Mouse (Mus musculus): ENCODE measurements around the gene Plet1. TPM values are rescaled to one million over a fixed set of nuclear protein-coding genes. Genes with fewer than 3 reads are reported as not detected.
A peak's percentile ranks its signal among the peaks of the same experiment; 100 is the strongest.

Plet1 gene
- polyA plus RNA-seq, 1 experiment from 2014 or later, result not detected

DNA sequence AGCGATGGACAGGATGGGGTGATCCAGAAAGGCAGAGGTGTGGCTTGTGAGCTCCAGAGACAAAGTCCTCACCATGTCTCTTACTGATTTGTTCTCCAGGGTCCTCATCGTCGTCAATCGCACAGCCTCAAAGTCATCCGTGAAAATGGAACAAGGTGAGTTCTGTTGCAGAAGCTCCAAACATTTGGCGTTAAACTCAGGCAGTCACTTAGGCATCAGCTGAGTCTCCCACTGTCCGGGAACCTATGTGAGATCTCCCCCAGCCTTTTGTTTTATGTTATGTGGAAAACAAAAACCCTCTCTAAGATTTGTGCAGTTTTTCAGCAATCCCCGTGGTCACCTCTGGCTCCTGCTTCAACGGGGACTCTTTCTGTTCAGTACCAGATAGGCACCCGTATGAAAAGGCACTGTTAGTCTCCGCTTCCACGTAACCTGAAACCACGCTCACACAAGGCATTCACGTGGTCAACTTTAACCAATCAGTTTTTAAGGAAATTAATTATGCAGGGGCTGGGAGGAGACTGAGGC lies 6.7 kb downstream of the Plet1 start:
- 40% methylated on average over 14 of the region's 14 CpGs for WGBS (ENCODE audit: missing documents)
- Histone ChIP-seq H3K27ac (no peak overlapping the region), H3K4me3 (ENCODE audit: inconsistent target) (no peak overlapping the region; the same call in 1 of the 2 replicates), H3K36me3 (ENCODE audit: inconsistent target) (no peaks in the 10 kb centered on the region), H3K79me2 (ENCODE audit: inconsistent target) (no peaks in the 10 kb centered on the region)

GRCm38 (mm10) chr9:50502949-50503348 lies 8.6 kb downstream of the Plet1 start:
- 31% methylated on average over 3 of the region's 3 CpGs for WGBS (ENCODE audit: missing documents)
- H3K36me3 ChIP-seq (ENCODE audit: inconsistent target), result no peaks in the 10 kb centered on the region
- H3K4me3 ChIP-seq (ENCODE audit: inconsistent target), result no peak overlapping the region
- no peaks in the 10 kb centered on the region for H3K79me2 ChIP-seq (ENCODE audit: inconsistent target)
- H3K27ac ChIP-seq, result no peak overlapping the region

- Histone ChIP-seq H3K79me2 (ENCODE audit: inconsistent target) (no peaks in the 10 kb centered on the region), H3K4me3 (ENCODE audit: inconsistent target) (no peak overlapping the region), H3K36me3 (ENCODE audit: inconsistent target) (no peaks in the 10 kb centered on the region), H3K27ac (no peak overlapping the region)
- WGBS (ENCODE audit: missing documents), result 91% methylated on average over 6 of the region's 6 CpGs
Observed at GRCm38 (mm10) chr9:50505405-50505804, 11.1 kb downstream of the Plet1 start.

DNA sequence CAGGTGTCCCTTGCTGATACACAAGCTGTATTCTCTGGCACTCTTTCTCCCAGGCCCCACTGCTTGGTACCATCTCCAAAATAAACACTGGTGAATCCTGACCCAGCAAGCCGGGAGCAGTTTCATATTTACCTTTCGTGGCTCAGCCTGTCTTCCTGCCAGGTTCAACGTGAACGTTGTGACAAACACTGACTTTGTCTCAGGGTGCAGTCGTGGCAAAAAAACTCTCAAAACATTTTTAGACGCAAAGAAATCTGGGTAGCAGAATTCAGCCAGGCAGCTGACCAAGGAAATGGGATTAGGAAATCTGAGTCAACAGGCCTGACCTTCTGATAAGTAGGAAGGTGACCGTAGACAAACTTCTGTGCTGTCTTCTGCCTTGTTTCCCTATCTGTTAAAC lies 13.2 kb downstream of the Plet1 start:
- Histone ChIP-seq H3K27ac (no peak overlapping the region), H3K4me3 (ENCODE audit: inconsistent target) (no peak overlapping the region), H3K36me3 (ENCODE audit: inconsistent target) (no peaks in the 10 kb centered on the region), H3K79me2 (ENCODE audit: inconsistent target) (no peaks in the 10 kb centered on the region)
- 76% methylated on average over 7 of the region's 7 CpGs for WGBS (ENCODE audit: missing documents)

DNA sequence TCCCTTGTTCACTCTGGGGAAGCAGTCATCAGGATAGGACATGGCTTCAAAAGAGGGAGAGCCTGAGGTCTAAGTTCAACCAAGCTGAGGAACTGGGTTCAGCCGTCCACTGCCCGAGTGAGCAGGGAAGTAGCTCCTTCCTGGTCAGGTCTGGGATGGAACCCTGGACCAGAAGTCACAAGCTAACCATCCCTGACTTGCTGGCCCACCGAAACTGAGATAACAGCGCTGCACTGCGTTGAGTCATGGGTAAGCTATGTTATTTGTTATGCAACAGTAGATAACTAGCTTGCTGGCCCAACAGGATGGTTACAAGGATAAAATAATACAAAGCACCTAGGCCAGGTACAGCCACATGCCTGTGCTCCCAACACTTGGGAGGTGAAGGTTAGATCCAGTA lies 21.1 kb downstream of the Plet1 start:
- H3K79me2 ChIP-seq (ENCODE audit: inconsistent target), result no peaks in the 10 kb centered on the region
- H3K27ac ChIP-seq, result no peak overlapping the region
- WGBS (ENCODE audit: missing documents), result 84% methylated on average over 5 of the region's 5 CpGs
- H3K36me3 ChIP-seq (ENCODE audit: inconsistent target), result no peaks in the 10 kb centered on the region
- no peak overlapping the region for H3K4me3 ChIP-seq (ENCODE audit: inconsistent target)

- no peaks in the 10 kb centered on the region for H3K79me2 ChIP-seq (ENCODE audit: inconsistent target)
- H3K27ac ChIP-seq, result no peak overlapping the region
- WGBS (ENCODE audit: missing documents), result 88% methylated on average over 2 of the region's 2 CpGs
Observed at GRCm38 (mm10) chr9:50518781-50519180, 24.5 kb downstream of the Plet1 start.

DNA sequence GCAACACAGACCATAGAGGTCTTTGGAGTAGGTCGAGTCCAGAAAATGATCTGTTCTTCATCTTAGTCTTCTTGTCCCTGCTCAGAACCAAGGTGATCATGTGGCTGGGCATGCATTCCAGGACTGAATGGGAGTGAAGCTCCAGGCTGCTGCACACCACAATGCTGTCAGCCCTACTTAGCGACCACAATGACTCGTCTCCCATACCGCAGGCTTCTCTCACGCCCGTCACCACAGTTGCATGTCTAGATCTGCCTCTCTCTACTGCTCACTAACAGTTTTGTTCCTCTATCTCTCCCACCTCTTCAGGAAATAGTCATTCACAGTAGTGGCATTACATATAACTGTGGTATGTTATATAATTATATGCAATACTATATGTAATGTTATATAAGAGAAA lies 26.4 kb downstream of the Plet1 start:
- 18% methylated on average over 6 of the region's 6 CpGs for WGBS (ENCODE audit: missing documents)
- H3K36me3 ChIP-seq (ENCODE audit: inconsistent target), result peaks cover 18% of the 10 kb centered on the region
- no peak overlapping the region for H3K4me3 ChIP-seq (ENCODE audit: inconsistent target)
- H3K79me2 ChIP-seq (ENCODE audit: inconsistent target), result no peaks in the 10 kb centered on the region
- no peak overlapping the region for H3K27ac ChIP-seq

More at GRCm38 (mm10) chr9:50518781-50519180, 24.5 kb downstream of the Plet1 start:
- Histone ChIP-seq H3K4me3 (ENCODE audit: inconsistent target) (no peak overlapping the region), H3K36me3 (ENCODE audit: inconsistent target) (0 out of 2 replicates have a peak, but pooled peaks cover under 1% of the 10 kb centered on the region)

DNA sequence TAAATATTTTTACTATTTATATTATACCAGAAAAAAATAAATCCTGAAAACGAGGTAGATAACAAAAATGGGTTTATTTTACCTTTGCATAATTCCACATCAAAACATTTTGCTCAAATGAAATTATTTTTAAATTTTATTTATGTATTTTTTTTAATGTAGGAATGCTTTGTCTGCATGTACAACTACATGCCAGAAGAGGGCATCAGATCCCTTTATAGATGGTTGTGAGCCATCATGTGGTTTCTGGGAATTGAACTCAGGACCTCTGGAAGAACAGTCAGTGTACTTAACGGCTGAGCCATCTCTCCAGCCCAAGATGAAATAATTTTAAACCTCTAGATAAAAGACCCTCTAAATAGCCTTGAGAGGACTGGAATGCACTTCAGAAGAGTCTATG lies 27.2 kb downstream of the Plet1 start:
- 41% methylated on average over 2 of the region's 2 CpGs for WGBS (ENCODE audit: missing documents)
- Histone ChIP-seq H3K4me3 (ENCODE audit: inconsistent target) (no peak overlapping the region), H3K79me2 (ENCODE audit: inconsistent target) (peaks cover under 1% of the 10 kb centered on the region; the same call in 1 of the 2 replicates), H3K27ac (no peak overlapping the region), H3K36me3 (ENCODE audit: inconsistent target) (peaks cover 18% of the 10 kb centered on the region)

DNA sequence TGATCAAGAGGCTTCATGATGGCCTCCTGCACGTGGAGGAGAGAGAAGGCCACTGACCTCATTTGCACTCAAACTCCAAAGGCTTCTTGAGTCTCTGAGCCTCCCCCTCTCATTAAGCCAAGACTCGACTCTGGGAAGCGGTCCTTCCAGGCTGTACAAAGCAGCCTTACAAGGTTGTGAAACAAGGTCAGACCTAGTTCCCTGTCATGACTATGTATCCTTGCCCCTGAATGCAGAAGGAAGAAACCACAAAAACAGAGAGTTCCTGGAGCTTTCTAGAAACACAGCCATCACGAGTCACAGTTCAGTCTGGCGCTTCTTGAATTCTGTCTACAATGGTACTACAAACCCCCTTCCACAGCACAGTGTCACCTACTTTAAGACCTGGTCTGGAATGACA lies 28.2 kb downstream of the Plet1 start:
- H3K4me3 ChIP-seq (ENCODE audit: inconsistent target), result no peak overlapping the region
- WGBS (ENCODE audit: missing documents), result 33% methylated on average over 5 of the region's 5 CpGs
- H3K36me3 ChIP-seq (ENCODE audit: inconsistent target), result peaks cover 18% of the 10 kb centered on the region
- no peak overlapping the region for H3K27ac ChIP-seq
- peaks cover 11% of the 10 kb centered on the region; the same call in 1 of the 2 replicates for H3K79me2 ChIP-seq (ENCODE audit: inconsistent target)

DNA sequence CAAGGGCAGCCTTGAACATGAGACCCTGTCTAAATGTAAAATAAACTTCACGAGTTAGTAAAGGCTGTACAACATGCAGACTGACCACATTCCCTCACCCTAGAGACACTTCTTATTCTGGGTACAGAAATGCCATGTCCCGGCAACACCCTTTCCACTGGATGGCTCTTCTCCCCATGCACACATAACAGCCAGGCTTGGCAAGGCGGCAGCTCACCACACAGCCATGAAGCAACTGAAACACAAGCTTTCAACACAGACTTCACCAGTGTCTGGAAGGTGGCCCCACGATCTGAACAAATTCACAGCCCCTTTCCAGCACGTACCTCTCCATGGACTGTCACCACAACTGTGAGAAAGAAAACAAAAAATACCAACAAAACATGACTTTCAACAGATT lies 30.6 kb downstream of the Plet1 start:
- Histone ChIP-seq H3K27ac (no peak overlapping the region), H3K36me3 (ENCODE audit: inconsistent target) (peaks cover 18% of the 10 kb centered on the region), H3K4me3 (ENCODE audit: inconsistent target) (no peak overlapping the region), H3K79me2 (ENCODE audit: inconsistent target) (peaks cover 17% of the 10 kb centered on the region; the same call in 1 of the 2 replicates)
- WGBS (ENCODE audit: missing documents), result 76% methylated on average over 5 of the region's 5 CpGs

DNA sequence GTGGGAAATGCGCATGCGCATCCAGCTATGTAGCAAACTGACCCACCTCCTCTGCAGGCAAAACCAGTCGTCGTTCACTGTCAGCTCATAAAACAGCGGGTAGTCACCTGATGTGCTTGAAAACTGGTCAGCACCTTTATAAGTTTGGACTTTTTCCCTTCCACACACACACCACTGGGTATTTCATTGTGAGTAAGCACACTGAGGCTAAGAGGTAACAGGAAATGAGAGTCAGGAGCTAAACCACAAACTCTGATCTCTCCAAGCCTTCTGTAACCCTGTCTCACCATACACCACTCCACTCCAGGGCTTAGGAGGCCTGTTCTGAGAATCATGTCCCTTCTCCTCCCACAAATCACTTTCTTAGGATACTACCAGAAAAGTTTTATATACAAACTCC lies 31.3 kb downstream of the Plet1 start:
- H3K79me2 ChIP-seq (ENCODE audit: inconsistent target), result peaks cover 17% of the 10 kb centered on the region; the same call in 1 of the 2 replicates
- peaks cover 18% of the 10 kb centered on the region for H3K36me3 ChIP-seq (ENCODE audit: inconsistent target)
- 73% methylated on average over 5 of the region's 5 CpGs for WGBS (ENCODE audit: missing documents)
- H3K4me3 ChIP-seq (ENCODE audit: inconsistent target), result no peak overlapping the region
- no peak overlapping the region for H3K27ac ChIP-seq

DNA sequence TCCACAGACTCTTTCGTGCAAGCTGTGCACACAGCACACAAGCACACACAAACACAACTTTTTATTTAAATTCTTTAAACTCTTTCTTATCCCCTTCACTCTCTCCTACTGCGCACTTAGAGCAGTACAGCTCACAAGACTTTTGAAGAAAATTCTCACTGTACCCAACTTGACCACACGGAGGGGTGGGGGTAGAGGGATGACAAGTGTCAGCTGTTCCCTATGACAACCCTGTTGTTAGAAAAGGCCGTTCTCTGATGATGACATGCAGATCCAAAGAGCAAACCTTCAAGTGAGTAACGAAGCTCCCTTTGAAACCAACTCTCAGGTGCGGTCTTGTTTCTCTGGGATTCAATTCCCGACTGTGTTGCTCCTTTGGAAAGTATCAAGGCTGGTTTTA lies 33.5 kb downstream of the Plet1 start:
- H3K27ac ChIP-seq, result peak overlapping the region; percentile 19; the same call in 1 of the 2 replicates
- peaks cover 18% of the 10 kb centered on the region for H3K36me3 ChIP-seq (ENCODE audit: inconsistent target)
- H3K79me2 ChIP-seq (ENCODE audit: inconsistent target), result peaks cover 17% of the 10 kb centered on the region; the same call in 1 of the 2 replicates
- WGBS (ENCODE audit: missing documents), result 15% methylated on average over 7 of the region's 7 CpGs
- peak overlapping the region; percentile 47 for H3K4me3 ChIP-seq (ENCODE audit: inconsistent target)

GRCm38 (mm10) chr9:50528293-50528892 lies 34.1 kb downstream of the Plet1 start, which contains the start of gene Pts:
Gene Pts (minus strand): TSS chr9:50528724.
- Histone ChIP-seq H3K27ac (peak within 1 kb of the TSS; percentile 19; the same call in 1 of the 2 replicates), H3K36me3 (ENCODE audit: inconsistent target) (peaks cover 18% of the 10 kb centered on the region), H3K79me2 (ENCODE audit: inconsistent target) (peaks cover 17% of the 10 kb centered on the region; the same call in 1 of the 2 replicates), H3K4me3 (ENCODE audit: inconsistent target) (peak within 1 kb of the TSS; percentile 47)
- under 1% methylated on average over 54 of the region's 54 CpGs for WGBS (ENCODE audit: missing documents)

DNA sequence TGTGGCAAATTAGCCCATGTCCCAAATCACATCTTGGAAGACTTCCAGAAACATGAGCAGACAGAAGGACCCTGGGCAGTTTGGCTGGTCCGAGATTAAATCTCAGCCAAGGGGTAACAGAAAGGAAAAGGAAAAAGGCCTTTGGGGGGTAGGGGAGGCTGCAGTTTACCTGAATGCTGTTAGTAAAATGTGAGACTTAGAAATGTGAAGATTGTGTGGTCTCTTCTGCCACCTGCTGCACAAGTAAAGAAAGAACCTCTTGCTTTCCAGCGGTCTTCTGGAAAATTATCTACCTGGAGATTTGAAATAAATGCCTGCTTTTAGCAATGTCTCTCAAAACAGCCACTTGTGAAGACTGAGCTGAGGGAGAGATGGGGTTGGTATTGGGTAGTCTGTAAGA lies 36.6 kb downstream of the Plet1 start:
- 29% methylated on average over 2 of the region's 2 CpGs for WGBS (ENCODE audit: missing documents)
- no peak overlapping the region for H3K4me3 ChIP-seq (ENCODE audit: inconsistent target)
- no peak overlapping the region for H3K27ac ChIP-seq
- peaks cover 17% of the 10 kb centered on the region; the same call in 1 of the 2 replicates for H3K79me2 ChIP-seq (ENCODE audit: inconsistent target)
- H3K36me3 ChIP-seq (ENCODE audit: inconsistent target), result no peaks in the 10 kb centered on the region

DNA sequence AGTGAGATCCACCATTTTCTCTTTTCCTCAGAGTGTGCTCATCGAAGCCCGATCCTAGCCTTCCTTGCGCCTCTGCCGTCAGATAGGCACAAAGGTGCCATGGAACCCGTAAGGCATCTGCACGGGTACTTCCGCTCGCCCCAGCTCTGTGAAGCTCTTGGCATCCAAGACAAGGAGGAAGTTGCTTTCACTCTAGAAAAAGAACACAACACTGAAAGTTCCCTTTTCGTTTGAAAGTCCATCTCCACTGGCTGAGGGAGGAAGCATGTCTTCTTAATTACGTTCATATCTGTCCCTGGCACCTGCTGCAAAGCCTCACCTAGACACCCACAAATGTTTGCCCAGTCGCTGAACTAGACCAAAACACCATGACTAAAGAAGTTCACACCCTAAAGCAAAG lies 39.0 kb downstream of the Plet1 start:
- Histone ChIP-seq H3K4me3 (ENCODE audit: inconsistent target) (peak overlapping the region; percentile 17; the same call in 1 of the 2 replicates), H3K27ac (peak overlapping the region; percentile 79)

More for the DNA sequence above, 39.0 kb downstream of the Plet1 start:
- H3K36me3 ChIP-seq (ENCODE audit: inconsistent target), result no peaks in the 10 kb centered on the region
- H3K79me2 ChIP-seq (ENCODE audit: inconsistent target), result no peaks in the 10 kb centered on the region
- whole genome bisulfite sequencing (ENCODE audit: missing documents), result 1% methylated on average over 11 of the region's 11 CpGs

Measured in macrophage (primary cell).